Mouse (Mus musculus): Measurements from ENCODE around the gene Inhbb.

The Inhbb gene

GRCm38 (mm10) chr1:119386306-119386705 is 35.7 kb downstream of the Inhbb start:
- no peak for DNase-seq (ENCODE audit: low read depth, low spot score)

GRCm38 (mm10) chr1:119383916-119384315 is 38.1 kb downstream of the Inhbb start:
- no peak for DNase-seq (ENCODE audit: low read depth, low spot score)

- no peak for DNase-seq (ENCODE audit: low read depth, low spot score)
Measured at GRCm38 (mm10) chr1:119380609-119381008, 41.4 kb downstream of the Inhbb start.

GRCm38 (mm10) chr1:119375376-119375775 is 46.7 kb downstream of the Inhbb start:
- DNase-seq (ENCODE audit: low read depth, low spot score), result no peak

GRCm38 (mm10) chr1:119367546-119367945 is 54.5 kb downstream of the Inhbb start:
- DNase-seq (ENCODE audit: low read depth, low spot score), result no peak

GRCm38 (mm10) chr1:119366315-119366714 is 55.7 kb downstream of the Inhbb start:
- DNase-seq (ENCODE audit: low read depth, low spot score), result no peak
